Comparison of ENCODE assay signal across 9 mouse cellular contexts in genomic region chr8:117701859-117702258, GRCm38 (mm10). TPM values are rescaled to one million over a fixed set of nuclear protein-coding genes. Genes with fewer than 3 reads are reported as not detected.
DNase-seq lines count a peak whose midpoint lies in the region; ATAC-seq and TF ChIP-seq lines count a peak whose summit lies in the region.
"Had no signal": no experiment of that assay in that cellular context is flagged by ENCODE, and none has a peak within 500 bp of the region (broad histone marks: within the 10 kb centered on the region; RNA-seq: fewer than 3 reads in every experiment).

TSS of gene Hsd17b2 (plus strand) at chr8:117701904.

- no peak for ATAC-seq in midbrain, postnatal 0 days (ENCODE audit: low FRiP score)

- no peaks in the 10 kb centered on the region for H3K4me1 ChIP-seq in midbrain, postnatal 0 days (ENCODE audit: insufficient read depth, low read length)

- no peak within 1 kb of the TSS for H3K4me2 ChIP-seq in midbrain, postnatal 0 days (ENCODE audit: low read depth, low read length, poor library complexity, severe bottlenecking)

- H3K27ac ChIP-seq in midbrain, postnatal 0 days (ENCODE audit: low read depth, low read length), result no peak within 1 kb of the TSS

- no peak for DNase-seq in adrenal gland, postnatal 10 days
- no peak for DNase-seq in adrenal gland, postnatal 36 days
- DNase-seq in ZHBTc4 (ENCODE audit: low read depth, low spot score), result peak; percentile 20
- DNase-seq in kidney, postnatal 10 days, result peak; percentile 57
- peak; percentile 20 for DNase-seq in midbrain, postnatal 0 days (ENCODE audit: low spot score)
- no peak for DNase-seq in cerebellum, postnatal 25 days
- DNase-seq in frontal cortex, postnatal 25 days (ENCODE audit: low spot score in 2 of 2), result no peak
- DNase-seq in ovary, adult 18-20 months (ENCODE audit: low spot score), result no peak

- no peak within 1 kb of the TSS for H3K4me3 ChIP-seq in midbrain, postnatal 0 days (ENCODE audit: low read depth, low read length)

- no peaks in the 10 kb centered on the region for H3K9me3 ChIP-seq in midbrain, postnatal 0 days (ENCODE audit: low read length)

- WGBS in midbrain, postnatal 0 days, result 43% methylated on average over 13 of the region's 13 CpGs

- H3K9ac ChIP-seq in midbrain, postnatal 0 days (replicated peaks; ENCODE audit: low read length, poor library complexity, severe bottlenecking), result no peak within 1 kb of the TSS

- H3K36me3 ChIP-seq in midbrain, postnatal 0 days (ENCODE audit: insufficient read depth, low read length), result no peaks in the 10 kb centered on the region

- H3K27me3 ChIP-seq in midbrain, postnatal 0 days (ENCODE audit: insufficient read depth, low read length), result no peaks in the 10 kb centered on the region

- no peak for TF ChIP-seq CTCF in midbrain, postnatal 0 days (IDR thresholded peaks at IDR 0.05)

RNA-seq across cellular contexts. Expression of gene Hsd17b2, which starts in this region (rescaled TPM):
- 10 to 100 TPM; 15.1 to 32.4 TPM for total RNA-seq in adrenal gland, postnatal 10 days (2021)
- total RNA-seq in adrenal gland, postnatal 36 days (2021), result under 1 TPM in 1 of 2 experiments, not detected in 1; 0.66 TPM
- not detected in 2 replicates for total RNA-seq in midbrain, postnatal 0 days (2014; rRNA removed)
- 0.36 and 0.38 TPM in 2 replicates for polyA plus RNA-seq in midbrain, postnatal 0 days (2015; fragmentation: Nextera tagmentation; extraction: Ambion mirVana)
- polyA plus RNA-seq: heart, postnatal 0 days had no signal

Comparison
In these comparisons a context has a peak if more than half of its experiments do, and no peak if none do; other contexts are left out.
1. RNA of gene Hsd17b2 (total RNA-seq): 15.1 to 32.4 TPM in adrenal gland, postnatal 10 days; 0.66 TPM in adrenal gland, postnatal 36 days and not detected in midbrain, postnatal 0 days; every median in the first group is over 4 times any median in the second.
2. Peak in DNase-seq in midbrain, postnatal 0 days; RNA of the gene not detected or under 1 TPM.
3. DNase-seq: peak in ZHBTc4 (single experiment) and kidney, postnatal 10 days (single experiment); none in adrenal gland, postnatal 10 days (single experiment), adrenal gland, postnatal 36 days (0 of 2), cerebellum, postnatal 25 days (0 of 2), frontal cortex, postnatal 25 days (0 of 2) and ovary, adult 18-20 months (single experiment).